Mouse (Mus musculus): ENCODE measurements around the gene Vmn1r81. TPM values are rescaled to one million over a fixed set of nuclear protein-coding genes. Genes with fewer than 3 reads are reported as not detected.

Gene Vmn1r81
- total RNA-seq (2022) = not detected

DNA sequence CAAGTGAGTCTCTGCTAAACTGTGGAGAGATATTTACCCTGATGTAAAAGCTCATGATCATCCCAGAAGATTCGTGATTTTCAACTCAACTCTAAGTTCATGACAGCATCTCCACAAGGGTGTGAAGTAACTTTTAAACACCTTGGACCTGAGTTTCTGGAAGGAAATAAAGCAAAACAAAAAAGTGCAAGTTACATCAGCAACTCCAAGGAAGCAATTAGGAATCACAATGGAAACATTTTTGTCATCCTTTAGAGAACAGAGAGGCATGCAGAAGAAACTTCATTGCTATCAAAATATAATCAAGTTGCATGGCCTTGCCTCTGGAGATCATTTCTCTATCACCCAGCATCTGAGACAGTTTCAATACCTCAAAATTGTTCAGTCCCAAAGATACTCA lies at the start of gene Vmn1r81:
TSS of gene Vmn1r81 (minus strand) at position 101 of the 400 bp plus-strand sequence.
- DNase-seq (ENCODE audit: low spot score) = no peak

GRCm38 (mm10) chr7:12300130-12300529 lies 32.1 kb upstream of the Vmn1r81 start, which contains the start of gene Vmn1r82:
Gene Vmn1r82, plus strand, starts transcription at chr7:12300430.
- no peak for DNase-seq (ENCODE audit: low spot score)

DNA sequence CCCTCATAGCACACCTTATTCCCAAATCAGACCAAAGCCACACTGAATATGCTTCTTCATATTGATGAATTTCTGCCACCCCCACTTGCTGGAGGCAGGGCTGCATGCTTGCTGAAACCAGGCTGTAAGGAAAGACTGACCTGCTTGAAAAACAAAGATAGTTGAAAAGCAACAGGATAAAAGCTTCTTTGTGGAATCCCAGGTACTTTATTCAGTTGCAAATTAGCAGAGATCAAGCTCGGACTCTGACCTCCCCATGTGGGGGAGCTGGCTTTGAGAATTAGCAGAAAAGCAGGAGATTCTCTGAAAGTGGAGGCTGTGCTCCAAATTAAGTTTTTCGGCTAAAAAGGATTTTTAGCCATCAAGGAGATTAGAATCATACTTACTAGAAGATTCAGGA lies 63.9 kb downstream of the Vmn1r81 start:
- no peak for DNase-seq (ENCODE audit: low spot score)

Other genes with a start within 250 kb of the Vmn1r81 start
- gene Vmn1r77, start 231.5 kb downstream of the Vmn1r81 start, total RNA-seq (2022) = not detected
- gene Vmn1r78, start 118.0 kb downstream of the Vmn1r81 start, total RNA-seq (2022) = not detected
- not detected for gene Vmn1r79, start 97.0 kb downstream of the Vmn1r81 start, total RNA-seq (2022)
- not detected for gene Vmn1r80, start 79.0 kb downstream of the Vmn1r81 start, total RNA-seq (2022)
- not detected for gene Vmn1r82, start 32.2 kb upstream of the Vmn1r81 start, total RNA-seq (2022)
- gene Vmn1r83, start 61.2 kb upstream of the Vmn1r81 start, total RNA-seq (2022) = not detected
- gene Vmn1r84, start 101.0 kb upstream of the Vmn1r81 start, total RNA-seq (2022) = not detected
- gene Zfp551, start 154.5 kb upstream of the Vmn1r81 start, total RNA-seq (2022) = 1 to 10 TPM; 2.3 to 2.8 (median 2.4) TPM
- 1 to 10 TPM; 7.3 to 9.1 (median 8.0) TPM for gene Zfp606, start 210.0 kb upstream of the Vmn1r81 start, total RNA-seq (2022)
- gene 2900092C05Rik, start 244.2 kb upstream of the Vmn1r81 start, total RNA-seq (2022) = not detected